Mouse (Mus musculus) olfactory bulb, adult 2 months (tissue): ENCODE data around the gene Oas1d.

Source experiments
- CTCF ChIP-seq: fragments of 200-500 bp; IDR thresholded peaks from 2 replicates; pipeline ENCODE4 v1.5.1; 2012; ENCODE audit warnings: low read depth, mild to moderate bottlenecking, low read length, moderate library complexity; ENCODE audit not compliant: insufficient read depth
- POLR2A ChIP-seq: fragments of 200-500 bp; IDR thresholded peaks from 2 replicates; pipeline ENCODE4 v1.6.1; 2012; ENCODE audit warnings: mild to moderate bottlenecking, low read depth, low read length, moderate library complexity; ENCODE audit not compliant: insufficient read depth

GRCm38 (mm10) chr5:120892243-120892660 lies 22.1 kb upstream of the Oas1d start:
- no peak for TF ChIP-seq CTCF
- TF ChIP-seq POLR2A = no peak
